Mouse (Mus musculus): ENCODE data around the gene Msh2. TPM values are rescaled to one million over a fixed set of nuclear protein-coding genes. Genes with fewer than 3 reads are reported as not detected.

Msh2 gene
- polyA plus RNA-seq, 1 experiment from 2014 or later = 21.6 TPM

DNA sequence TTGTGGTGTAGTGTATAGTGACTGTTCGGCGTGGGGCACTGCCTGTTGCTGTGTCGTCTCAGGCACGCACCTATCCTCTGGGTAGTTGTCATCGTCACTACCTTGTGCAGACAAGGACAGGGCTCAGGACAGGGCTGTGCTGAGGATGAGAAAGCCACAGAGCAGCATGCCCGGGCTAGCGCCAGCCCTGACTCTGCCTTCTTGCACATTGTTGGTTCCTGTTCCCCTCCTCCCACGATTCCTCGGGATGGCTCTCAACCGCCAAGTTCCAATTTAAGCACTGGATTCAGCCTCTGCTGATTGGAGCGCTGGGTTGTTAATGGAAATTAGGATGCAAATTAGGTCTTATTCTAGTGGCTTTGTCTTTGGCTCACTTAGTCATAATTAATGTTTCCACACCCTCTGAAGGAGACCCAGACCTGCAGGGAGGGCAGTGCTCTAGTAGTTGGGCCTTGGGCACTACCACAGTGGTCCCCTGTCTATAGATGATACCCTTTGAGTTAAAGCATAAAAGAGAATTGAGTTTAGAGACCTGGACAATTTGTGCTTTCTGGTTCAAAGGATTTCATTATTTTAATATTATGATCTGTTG is 23.8 kb downstream of the Msh2 start:
- TF ChIP-seq EP300 (optimal IDR thresholded peaks at IDR 0.05) = no peak
- TF ChIP-seq CTCF (IDR thresholded peaks at IDR 0.05; ENCODE audit: low read depth) = no peak

DNA sequence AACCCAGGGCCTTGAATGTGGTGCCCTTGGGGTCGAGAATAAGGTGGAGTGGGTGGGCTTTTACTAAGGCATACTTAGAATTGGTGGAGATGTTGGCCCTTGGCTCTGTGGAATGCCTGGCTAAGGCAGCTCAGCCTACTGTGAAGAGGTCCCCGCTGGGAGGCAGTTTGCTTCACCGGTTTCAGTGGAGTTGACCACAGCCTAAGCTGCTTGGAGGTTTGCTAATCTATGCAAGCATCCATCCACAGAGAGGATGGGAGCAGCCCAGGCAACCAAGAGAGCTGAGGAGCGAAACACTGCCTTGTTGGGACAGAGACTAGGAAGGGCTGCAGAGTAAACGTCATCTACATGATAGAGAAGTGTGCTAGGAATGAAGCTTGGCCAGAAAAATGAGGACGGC is 24.7 kb downstream of the Msh2 start:
- WGBS = 90% methylated on average over 6 of the region's 6 CpGs
- H3K36me3 ChIP-seq (ENCODE audit: control insufficient read depth, insufficient read depth, low read length) = peaks cover 6% of the 10 kb centered on the region; the same call in 1 of the 2 replicates

More for the DNA sequence above, 23.8 kb downstream of the Msh2 start:
- Histone ChIP-seq H3K4me2 (replicated peaks; ENCODE audit: low read depth) (no peak overlapping the region), H3K4me3 (ENCODE audit: low read depth, low read length) (no peak overlapping the region), H3K27me3 (ENCODE audit: control insufficient read depth, insufficient read depth, low read length) (no peaks in the 10 kb centered on the region), H3K4me1 (replicated peaks; ENCODE audit: control insufficient read depth, insufficient read depth) (no peaks in the 10 kb centered on the region), H3K9me3 (ENCODE audit: control insufficient read depth, low read length) (no peaks in the 10 kb centered on the region), H3K27ac (replicated peaks) (no peak overlapping the region), H3K9ac (ENCODE audit: low read length) (no peak overlapping the region), H3K36me3 (ENCODE audit: control insufficient read depth, insufficient read depth, low read length) (peaks cover 6% of the 10 kb centered on the region; the same call in 1 of the 2 replicates)
- 88% methylated on average over 11 of the region's 11 CpGs for WGBS
- DNase-seq (ENCODE audit: low spot score) = no peak
- ATAC-seq (ENCODE audit: low FRiP score, low TSS enrichment) = no peak

DNA sequence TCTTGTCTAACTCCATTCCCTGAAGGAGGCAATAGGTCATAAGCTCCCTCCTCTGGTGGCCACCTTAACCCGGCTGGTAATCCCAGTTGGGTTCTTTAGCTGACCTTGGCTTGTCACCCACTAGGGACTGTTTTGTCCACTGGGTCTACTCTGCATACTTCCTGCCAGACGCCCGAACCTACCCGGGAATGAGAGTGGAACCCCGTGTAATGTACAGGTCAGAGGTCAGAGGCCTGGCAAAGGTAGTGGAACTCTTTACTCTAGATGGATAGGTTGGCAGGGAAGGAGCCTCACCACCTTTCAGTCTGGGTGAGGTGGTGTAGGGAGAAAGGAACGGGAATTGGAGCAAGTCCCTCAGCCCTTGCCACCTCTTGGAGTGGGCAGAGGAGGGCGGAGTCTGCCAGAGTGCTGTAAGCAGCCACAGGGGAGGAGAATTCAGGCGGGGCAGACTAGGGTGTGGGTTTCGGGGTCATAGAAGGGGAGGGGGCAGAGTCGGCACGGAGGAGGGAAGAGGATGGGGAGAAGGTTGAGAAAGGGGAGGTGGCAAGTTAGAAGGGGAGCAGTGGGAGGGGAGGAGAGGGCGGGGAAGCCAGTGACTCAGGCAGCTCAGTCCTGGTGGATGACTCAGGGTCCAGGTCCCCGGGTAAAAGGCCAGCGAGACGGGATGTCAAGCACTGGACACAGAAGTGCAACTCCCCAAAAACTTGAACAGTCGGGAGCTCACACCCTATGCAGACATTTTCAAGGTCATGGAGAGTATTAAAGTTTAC is 27.1 kb downstream of the Msh2 start:
- ATAC-seq (ENCODE audit: low FRiP score, low TSS enrichment) = peak; percentile 86
- H3K4me1 ChIP-seq (replicated peaks; ENCODE audit: control insufficient read depth, insufficient read depth) = no peaks in the 10 kb centered on the region
- H3K4me3 ChIP-seq (ENCODE audit: low read depth, low read length) = no peak overlapping the region
- H3K27me3 ChIP-seq (ENCODE audit: control insufficient read depth, insufficient read depth, low read length) = no peaks in the 10 kb centered on the region
- peak; percentile 65 for DNase-seq (ENCODE audit: low spot score)
- no peak for TF ChIP-seq CTCF (IDR thresholded peaks at IDR 0.05; ENCODE audit: low read depth)
- TF ChIP-seq EP300 (optimal IDR thresholded peaks at IDR 0.05) = no peak
- H3K9ac ChIP-seq (ENCODE audit: low read length) = no peak overlapping the region
- H3K9me3 ChIP-seq (ENCODE audit: control insufficient read depth, low read length) = no peaks in the 10 kb centered on the region
- H3K4me2 ChIP-seq (replicated peaks; ENCODE audit: low read depth) = no peak overlapping the region
- 57% methylated on average over 16 of the region's 16 CpGs for WGBS
- H3K36me3 ChIP-seq (ENCODE audit: control insufficient read depth, insufficient read depth, low read length) = peaks cover 4% of the 10 kb centered on the region; the same call in 1 of the 2 replicates
- H3K27ac ChIP-seq (replicated peaks) = no peak overlapping the region

More for the DNA sequence above, 24.7 kb downstream of the Msh2 start:
- DNase-seq (ENCODE audit: low spot score) (no peak), ATAC-seq (ENCODE audit: low FRiP score, low TSS enrichment) (no peak)
- H3K27ac ChIP-seq (replicated peaks) = no peak overlapping the region
- no peaks in the 10 kb centered on the region for H3K9me3 ChIP-seq (ENCODE audit: control insufficient read depth, low read length)
- H3K4me1 ChIP-seq (replicated peaks; ENCODE audit: control insufficient read depth, insufficient read depth) = no peaks in the 10 kb centered on the region
- no peaks in the 10 kb centered on the region for H3K27me3 ChIP-seq (ENCODE audit: control insufficient read depth, insufficient read depth, low read length)
- H3K4me3 ChIP-seq (ENCODE audit: low read depth, low read length) = no peak overlapping the region
- TF ChIP-seq CTCF (IDR thresholded peaks at IDR 0.05; ENCODE audit: low read depth) (no peak), EP300 (optimal IDR thresholded peaks at IDR 0.05) (no peak)
- H3K4me2 ChIP-seq (replicated peaks; ENCODE audit: low read depth) = no peak overlapping the region
- H3K9ac ChIP-seq (ENCODE audit: low read length) = no peak overlapping the region

DNA sequence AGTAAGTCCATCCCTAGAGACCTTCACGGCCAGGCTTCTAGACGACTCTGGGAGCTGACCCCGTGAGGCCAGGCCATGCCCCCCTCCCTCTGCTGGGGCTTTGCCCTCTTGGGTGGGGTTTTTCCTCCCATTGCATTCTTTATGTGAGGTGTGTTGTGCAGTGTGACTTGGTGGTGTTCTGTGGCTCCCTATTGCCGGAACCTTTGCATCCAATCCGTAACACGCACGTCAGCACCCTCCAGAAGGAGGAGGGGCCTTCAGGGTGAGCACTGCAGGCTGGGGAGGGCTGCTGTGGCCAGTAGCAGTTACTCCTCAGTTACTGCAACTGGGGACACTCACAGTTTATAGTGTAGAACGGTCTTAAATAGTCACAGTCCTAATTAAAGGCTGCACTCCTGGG is 28.0 kb downstream of the Msh2 start:
- peaks cover 4% of the 10 kb centered on the region; the same call in 1 of the 2 replicates for H3K36me3 ChIP-seq (ENCODE audit: control insufficient read depth, insufficient read depth, low read length)
- H3K4me2 ChIP-seq (replicated peaks; ENCODE audit: low read depth) = no peak overlapping the region
- ATAC-seq (ENCODE audit: low FRiP score, low TSS enrichment) (no peak), DNase-seq (ENCODE audit: low spot score) (no peak)
- TF ChIP-seq EP300 (optimal IDR thresholded peaks at IDR 0.05) (no peak), CTCF (IDR thresholded peaks at IDR 0.05; ENCODE audit: low read depth) (no peak)
- WGBS = 79% methylated on average over 8 of the region's 8 CpGs
- H3K9ac ChIP-seq (ENCODE audit: low read length) = no peak overlapping the region
- no peak overlapping the region for H3K27ac ChIP-seq (replicated peaks)
- no peaks in the 10 kb centered on the region for H3K27me3 ChIP-seq (ENCODE audit: control insufficient read depth, insufficient read depth, low read length)
- no peak overlapping the region for H3K4me3 ChIP-seq (ENCODE audit: low read depth, low read length)
- H3K4me1 ChIP-seq (replicated peaks; ENCODE audit: control insufficient read depth, insufficient read depth) = no peaks in the 10 kb centered on the region
- H3K9me3 ChIP-seq (ENCODE audit: control insufficient read depth, low read length) = no peaks in the 10 kb centered on the region

DNA sequence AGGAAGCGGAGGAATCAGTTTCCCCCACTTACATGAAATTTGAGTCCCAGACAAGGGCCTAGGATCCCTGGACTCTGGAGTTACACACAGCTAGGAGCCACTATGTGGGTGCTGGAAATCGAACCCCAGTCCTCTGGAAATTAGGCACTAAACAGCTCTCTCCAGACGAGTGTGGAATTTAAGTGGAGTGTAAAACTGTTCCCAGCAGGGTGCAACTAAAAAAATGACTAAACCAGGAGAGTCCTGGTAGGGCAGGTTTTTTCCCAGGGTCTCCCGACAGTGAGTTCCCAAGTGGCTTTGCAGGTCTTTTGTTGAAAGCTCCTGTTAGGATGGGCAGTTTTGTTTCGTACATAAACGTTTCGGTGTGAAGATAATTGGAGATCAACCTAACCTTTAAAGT is 52.6 kb downstream of the Msh2 start:
- Histone ChIP-seq H3K36me3 (ENCODE audit: control insufficient read depth, insufficient read depth, low read length) (peaks cover 21% of the 10 kb centered on the region; the same call in 1 of the 2 replicates), H3K4me3 (ENCODE audit: low read depth, low read length) (no peak overlapping the region), H3K27ac (replicated peaks) (no peak overlapping the region), H3K27me3 (ENCODE audit: control insufficient read depth, insufficient read depth, low read length) (no peaks in the 10 kb centered on the region), H3K4me2 (replicated peaks; ENCODE audit: low read depth) (no peak overlapping the region), H3K4me1 (replicated peaks; ENCODE audit: control insufficient read depth, insufficient read depth) (no peaks in the 10 kb centered on the region), H3K9ac (ENCODE audit: low read length) (no peak overlapping the region), H3K9me3 (ENCODE audit: control insufficient read depth, low read length) (no peaks in the 10 kb centered on the region)
- WGBS = 92% methylated on average over 7 of the region's 7 CpGs
- DNase-seq (ENCODE audit: low spot score) (no peak), ATAC-seq (ENCODE audit: low FRiP score, low TSS enrichment) (no peak)
- TF ChIP-seq CTCF (IDR thresholded peaks at IDR 0.05; ENCODE audit: low read depth) = no peak
- no peak for TF ChIP-seq EP300 (optimal IDR thresholded peaks at IDR 0.05)

Measured in stomach, postnatal 0 days (tissue).